9 mouse cellular contexts compared by ENCODE assay signal in the genomic region with DNA sequence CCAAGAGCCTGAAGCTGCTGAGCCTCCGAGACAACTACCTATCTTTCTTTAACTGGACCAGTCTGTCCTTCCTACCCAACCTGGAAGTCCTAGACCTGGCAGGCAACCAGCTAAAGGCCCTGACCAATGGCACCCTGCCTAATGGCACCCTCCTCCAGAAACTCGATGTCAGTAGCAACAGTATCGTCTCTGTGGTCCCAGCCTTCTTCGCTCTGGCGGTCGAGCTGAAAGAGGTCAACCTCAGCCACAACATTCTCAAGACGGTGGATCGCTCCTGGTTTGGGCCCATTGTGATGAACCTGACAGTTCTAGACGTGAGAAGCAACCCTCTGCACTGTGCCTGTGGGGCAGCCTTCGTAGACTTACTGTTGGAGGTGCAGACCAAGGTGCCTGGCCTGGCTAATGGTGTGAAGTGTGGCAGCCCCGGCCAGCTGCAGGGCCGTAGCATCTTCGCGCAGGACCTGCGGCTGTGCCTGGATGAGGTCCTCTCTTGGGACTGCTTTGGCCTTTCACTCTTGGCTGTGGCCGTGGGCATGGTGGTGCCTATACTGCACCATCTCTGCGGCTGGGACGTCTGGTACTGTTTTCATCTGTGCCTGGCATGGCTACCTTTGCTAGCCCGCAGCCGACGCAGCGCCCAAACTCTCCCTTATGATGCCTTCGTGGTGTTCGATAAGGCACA. TPM values are rescaled to one million over a fixed set of nuclear protein-coding genes. Genes with fewer than 3 reads are reported as not detected.
DNase-seq lines count a peak whose midpoint lies in the region; ATAC-seq and TF ChIP-seq lines count a peak whose summit lies in the region.
"Had no signal": no experiment of that assay in that cellular context is flagged by ENCODE, and none has a peak within 500 bp of the region (broad histone marks: within the 10 kb centered on the region; RNA-seq: fewer than 3 reads in every experiment).

No protein-coding gene starts in this region.

- H3K36me3 ChIP-seq in embryonic facial prominence, embryonic 14.5 days (ENCODE audit: control insufficient read depth, insufficient read depth, low read length), result no peaks in the 10 kb centered on the region
- H3K36me3 ChIP-seq in intestine, embryonic 15.5 days, result no peaks in the 10 kb centered on the region
- no peaks in the 10 kb centered on the region for H3K36me3 ChIP-seq in neural tube, embryonic 12.5 days

- WGBS in embryonic facial prominence, embryonic 14.5 days, result 66% methylated on average over 24 of the region's 24 CpGs
- WGBS in intestine, embryonic 15.5 days, result 62% methylated on average over 24 of the region's 24 CpGs
- WGBS in neural tube, embryonic 12.5 days, result 63% methylated on average over 24 of the region's 24 CpGs

- no peaks in the 10 kb centered on the region for H3K9me3 ChIP-seq in embryonic facial prominence, embryonic 14.5 days (ENCODE audit: control insufficient read depth, low read length)
- H3K9me3 ChIP-seq in intestine, embryonic 15.5 days, result no peaks in the 10 kb centered on the region
- no peaks in the 10 kb centered on the region for H3K9me3 ChIP-seq in neural tube, embryonic 12.5 days

- peaks cover 10% of the 10 kb centered on the region for H3K27me3 ChIP-seq in embryonic facial prominence, embryonic 14.5 days (replicated peaks; ENCODE audit: control insufficient read depth, insufficient read depth, low read length)
- H3K27me3 ChIP-seq in intestine, embryonic 15.5 days (replicated peaks), result 0 out of 2 replicates have a peak, but pooled peaks cover 5% of the 10 kb centered on the region
- peaks cover 9% of the 10 kb centered on the region; the same call in 1 of the 2 replicates for H3K27me3 ChIP-seq in neural tube, embryonic 12.5 days (replicated peaks)

- peak overlapping the region; percentile 73 for H3K4me2 ChIP-seq in embryonic facial prominence, embryonic 14.5 days (ENCODE audit: low read depth, low read length)
- H3K4me2 ChIP-seq in intestine, embryonic 15.5 days (replicated peaks), result peak overlapping the region; percentile 81
- peak overlapping the region; percentile 73 for H3K4me2 ChIP-seq in neural tube, embryonic 12.5 days (replicated peaks)

- peak overlapping the region; percentile 43 for H3K4me3 ChIP-seq in left cerebral cortex, adult 2 months
- peak overlapping the region; percentile 39 for H3K4me3 ChIP-seq in embryonic facial prominence, embryonic 14.5 days (ENCODE audit: low read depth, low read length)
- H3K4me3 ChIP-seq in intestine, embryonic 15.5 days (replicated peaks), result peak overlapping the region; percentile 33
- peak overlapping the region; percentile 29 for H3K4me3 ChIP-seq in neural tube, embryonic 12.5 days
- H3K4me3 ChIP-seq: erythroblast, embryonic 14.5 days had no signal

- H3K9ac ChIP-seq in embryonic facial prominence, embryonic 14.5 days (ENCODE audit: low read depth, low read length), result peak overlapping the region; percentile 45
- peak overlapping the region; percentile 37 for H3K9ac ChIP-seq in intestine, embryonic 15.5 days
- H3K9ac ChIP-seq in neural tube, embryonic 12.5 days, result peak overlapping the region; percentile 53

- 0 out of 2 replicates have a peak, but pooled peaks cover 9% of the 10 kb centered on the region for H3K4me1 ChIP-seq in embryonic facial prominence, embryonic 14.5 days (ENCODE audit: control insufficient read depth, insufficient read depth, low read length)
- peaks cover 18% of the 10 kb centered on the region for H3K4me1 ChIP-seq in intestine, embryonic 15.5 days (replicated peaks)
- peaks cover 10% of the 10 kb centered on the region; the same call in 1 of the 2 replicates for H3K4me1 ChIP-seq in neural tube, embryonic 12.5 days

- H3K27ac ChIP-seq in left cerebral cortex, adult 2 months, result peak overlapping the region; percentile 16
- no peak overlapping the region for H3K27ac ChIP-seq in embryonic facial prominence, embryonic 14.5 days (replicated peaks; ENCODE audit: low read depth, low read length)
- peak overlapping the region; percentile 57 for H3K27ac ChIP-seq in intestine, embryonic 15.5 days
- no peak overlapping the region for H3K27ac ChIP-seq in neural tube, embryonic 12.5 days

- TF ChIP-seq CTCF in left cerebral cortex, adult 2 months (IDR thresholded peaks at IDR 0.05), result no peak

- no peak for ATAC-seq in embryonic facial prominence, embryonic 14.5 days (ENCODE audit: low read depth)
- 0 out of 2 replicates have a peak, but pooled peaks have one; percentile 5 for ATAC-seq in intestine, embryonic 15.5 days
- 0 out of 2 replicates have a peak, but pooled peaks have one; percentile 8 for ATAC-seq in neural tube, embryonic 12.5 days (ENCODE audit: low FRiP score, low read depth)

- intact Hi-C loops in left cerebral cortex, adult 2 months (cut with DNase I), result loop anchor here (5.0 kb wide), 1 partner anchor 57 kb away; the partner anchor contains the start of gene Poc1a
- intact Hi-C loops in left cerebral cortex, postnatal 4 days (cut with DNase I), result no loop called here

- no peak for DNase-seq in left cerebral cortex, adult 2 months (ENCODE audit: extremely low spot score in 1 of 2, low spot score in 2 of 2)
- no peak for DNase-seq in left cerebral cortex, adult 18-20 months (ENCODE audit: low spot score in 2 of 2)
- DNase-seq in embryonic facial prominence, embryonic 14.5 days (ENCODE audit: low spot score), result no peak
- DNase-seq in left cerebral cortex, postnatal 4 days, result no peak
- no peak for DNase-seq in adipocyte (ENCODE audit: low spot score)
- no peak for DNase-seq in adrenal gland, adult (ENCODE audit: inconsistent age in 2 of 2, low spot score in 1 of 2)

RNA-seq across cellular contexts. Expression of gene Tlr9, which starts 3.2 kb away (rescaled TPM):
- 1 to 10 TPM in 1 of 2 experiments, under 1 TPM in 1; 0.82 to 1.1 TPM for total RNA-seq in left cerebral cortex, adult 2 months (2021)
- under 1 TPM; 0.91 to 0.95 TPM for total RNA-seq in left cerebral cortex, adult 18-20 months (2021)
- 0.05 and 0.07 TPM in 2 replicates for polyA plus RNA-seq in embryonic facial prominence, embryonic 14.5 days (2014; fragmentation: Nextera tagmentation; extraction: Ambion mirVana)
- polyA plus RNA-seq in intestine, embryonic 15.5 days (2015; fragmentation: Nextera tagmentation; extraction: Ambion mirVana), result 0.16 and 0.19 TPM in 2 replicates
- 0.05 TPM in 1 of 2 replicates, not detected in the other for polyA plus RNA-seq in neural tube, embryonic 12.5 days (2016; fragmentation: Nextera tagmentation; extraction: Ambion mirVana)
- under 1 TPM; 0.46 to 0.48 TPM for total RNA-seq in left cerebral cortex, postnatal 4 days (2021)

RNA-seq across cellular contexts. Expression of gene Twf2, which starts 22.7 kb away (rescaled TPM):
- total RNA-seq in left cerebral cortex, adult 2 months (2021), result 10 to 100 TPM; 60.3 to 61.1 TPM
- 10 to 100 TPM; 50.9 to 60.8 TPM for total RNA-seq in left cerebral cortex, adult 18-20 months (2021)
- 65.1 and 65.4 TPM in 2 replicates for polyA plus RNA-seq in embryonic facial prominence, embryonic 14.5 days (2014; fragmentation: Nextera tagmentation; extraction: Ambion mirVana)
- polyA plus RNA-seq in intestine, embryonic 15.5 days (2015; fragmentation: Nextera tagmentation; extraction: Ambion mirVana), result 51.5 and 52.5 TPM in 2 replicates
- 60.9 and 61.6 TPM in 2 replicates for polyA plus RNA-seq in neural tube, embryonic 12.5 days (2016; fragmentation: Nextera tagmentation; extraction: Ambion mirVana)
- 10 to 100 TPM; 34.4 to 38.2 TPM for total RNA-seq in left cerebral cortex, postnatal 4 days (2021)

RNA-seq across cellular contexts. Expression of gene Alas1, which starts 22.8 kb away (rescaled TPM):
- total RNA-seq in left cerebral cortex, adult 2 months (2021), result 100 to 1,000 TPM; 138 to 140 TPM
- 100 to 1,000 TPM; 135 to 137 TPM for total RNA-seq in left cerebral cortex, adult 18-20 months (2021)
- polyA plus RNA-seq in embryonic facial prominence, embryonic 14.5 days (2014; fragmentation: Nextera tagmentation; extraction: Ambion mirVana), result 94.8 and 102 TPM in 2 replicates
- polyA plus RNA-seq in intestine, embryonic 15.5 days (2015; fragmentation: Nextera tagmentation; extraction: Ambion mirVana), result 110 TPM in 2 replicates
- 94.8 and 99.5 TPM in 2 replicates for polyA plus RNA-seq in neural tube, embryonic 12.5 days (2016; fragmentation: Nextera tagmentation; extraction: Ambion mirVana)
- 10 to 100 TPM; 97.5 to 99.8 TPM for total RNA-seq in left cerebral cortex, postnatal 4 days (2021)

RNA-seq across cellular contexts. Expression of gene Ppm1m, which starts 26.1 kb away (rescaled TPM):
- total RNA-seq in left cerebral cortex, adult 2 months (2021), result 10 to 100 TPM; 22.2 to 26.4 TPM
- 10 to 100 TPM; 19.0 to 22.3 TPM for total RNA-seq in left cerebral cortex, adult 18-20 months (2021)
- 41.3 and 42.7 TPM in 2 replicates for polyA plus RNA-seq in embryonic facial prominence, embryonic 14.5 days (2014; fragmentation: Nextera tagmentation; extraction: Ambion mirVana)
- 30.4 and 31.7 TPM in 2 replicates for polyA plus RNA-seq in intestine, embryonic 15.5 days (2015; fragmentation: Nextera tagmentation; extraction: Ambion mirVana)
- polyA plus RNA-seq in neural tube, embryonic 12.5 days (2016; fragmentation: Nextera tagmentation; extraction: Ambion mirVana), result 32.1 and 32.9 TPM in 2 replicates
- 10 to 100 TPM; 16.1 to 18.7 TPM for total RNA-seq in left cerebral cortex, postnatal 4 days (2021)

RNA-seq across cellular contexts. Expression of gene Wdr82, which starts 54.9 kb away (rescaled TPM):
- total RNA-seq in left cerebral cortex, adult 2 months (2021), result 100 to 1,000 TPM; 117 to 126 TPM
- 100 to 1,000 TPM; 128 to 136 TPM for total RNA-seq in left cerebral cortex, adult 18-20 months (2021)
- polyA plus RNA-seq in embryonic facial prominence, embryonic 14.5 days (2014; fragmentation: Nextera tagmentation; extraction: Ambion mirVana), result 25.5 and 27.9 TPM in 2 replicates
- polyA plus RNA-seq in intestine, embryonic 15.5 days (2015; fragmentation: Nextera tagmentation; extraction: Ambion mirVana), result 16.5 and 19.0 TPM in 2 replicates
- 27.6 and 28.9 TPM in 2 replicates for polyA plus RNA-seq in neural tube, embryonic 12.5 days (2016; fragmentation: Nextera tagmentation; extraction: Ambion mirVana)
- total RNA-seq in left cerebral cortex, postnatal 4 days (2021), result 100 to 1,000 TPM; 168 to 170 TPM

Comparison
In these comparisons a context has a peak if more than half of its experiments do, and no peak if none do; other contexts are left out.
1. H3K27ac ChIP-seq: peak in left cerebral cortex, adult 2 months (single experiment) and intestine, embryonic 15.5 days (single experiment); none in embryonic facial prominence, embryonic 14.5 days (single experiment) and neural tube, embryonic 12.5 days (single experiment).
2. Peak in every context shown above with its lines, with median percentiles within 50 percentile points of each other: H3K4me3 ChIP-seq, H3K4me2 ChIP-seq and H3K9ac ChIP-seq.